Mouse (Mus musculus) midbrain, embryonic 10.5 days (tissue): ENCODE results near the gene Mrpl44. TPM values are rescaled to one million over a fixed set of nuclear protein-coding genes. Genes with fewer than 3 reads are reported as not detected.

Source experiments
- DNase-seq: peaks from one replicate; pipeline ENCODE4 v3.0.0-alpha.2; 2017; ENCODE audit warnings: low spot score
- H3K27ac ChIP-seq: fragments of 300-500 bp; sonication (generic); replicated peaks from 2 replicates; pipeline ENCODE4 v1.5.1; 2016; ENCODE audit warnings: mild to moderate bottlenecking
- H3K27me3 ChIP-seq: fragments of 300-500 bp; sonication (generic); 2 replicates; pipeline ENCODE4 v1.6.1; 2016; ENCODE audit warnings: low read depth, mild to moderate bottlenecking; ENCODE audit not compliant: poor library complexity, severe bottlenecking
- H3K36me3 ChIP-seq: fragments of 300-500 bp; sonication (generic); 2 replicates; pipeline ENCODE4 v1.6.1; 2016; ENCODE audit warnings: mild to moderate bottlenecking, moderate library complexity
- H3K4me1 ChIP-seq: fragments of 300-500 bp; sonication (generic); 2 replicates; pipeline ENCODE4 v1.6.1; 2016
- H3K4me3 ChIP-seq: fragments of 300-500 bp; sonication (generic); 2 replicates; pipeline ENCODE4 v1.5.1; 2016; ENCODE audit warnings: mild to moderate bottlenecking, moderate library complexity
- H3K9me3 ChIP-seq: fragments of 300-500 bp; sonication (generic); replicated peaks from 2 replicates; pipeline ENCODE4 v1.6.1; 2016; ENCODE audit warnings: mild to moderate bottlenecking
- WGBS: fragments of 180-500 bp; shearing (Covaris S2); methylation state at CpG from one replicate; pipeline ENCODE4 v1.1.7; 2016; 5-methylcytosine and 5-hydroxymethylcytosine counted together
- polyA plus RNA-seq: library from polyadenylated mRNA; unstranded; fragments of >200 nt; fragmentation: Nextera tagmentation; extraction: Ambion mirVana; gene quantifications from 2 replicates; pipeline ENCODE4 v1.2.1, GENCODE M21; 2016

Gene Mrpl44
- polyA plus RNA-seq, 1 experiment from 2014 or later, result 65.5 TPM

- 59% methylated on average over 1 of the region's 1 CpGs for WGBS
- DNase-seq, result no peak
- H3K36me3 ChIP-seq, result no peaks in the 10 kb centered on the region
- no peaks in the 10 kb centered on the region for H3K9me3 ChIP-seq
- H3K27ac ChIP-seq, result no peak overlapping the region
- H3K4me1 ChIP-seq, result no peaks in the 10 kb centered on the region
- no peak overlapping the region for H3K4me3 ChIP-seq
- no peaks in the 10 kb centered on the region for H3K27me3 ChIP-seq
Measured at GRCm38 (mm10) chr1:79768231-79768630, 7.6 kb upstream of the Mrpl44 start.

DNA sequence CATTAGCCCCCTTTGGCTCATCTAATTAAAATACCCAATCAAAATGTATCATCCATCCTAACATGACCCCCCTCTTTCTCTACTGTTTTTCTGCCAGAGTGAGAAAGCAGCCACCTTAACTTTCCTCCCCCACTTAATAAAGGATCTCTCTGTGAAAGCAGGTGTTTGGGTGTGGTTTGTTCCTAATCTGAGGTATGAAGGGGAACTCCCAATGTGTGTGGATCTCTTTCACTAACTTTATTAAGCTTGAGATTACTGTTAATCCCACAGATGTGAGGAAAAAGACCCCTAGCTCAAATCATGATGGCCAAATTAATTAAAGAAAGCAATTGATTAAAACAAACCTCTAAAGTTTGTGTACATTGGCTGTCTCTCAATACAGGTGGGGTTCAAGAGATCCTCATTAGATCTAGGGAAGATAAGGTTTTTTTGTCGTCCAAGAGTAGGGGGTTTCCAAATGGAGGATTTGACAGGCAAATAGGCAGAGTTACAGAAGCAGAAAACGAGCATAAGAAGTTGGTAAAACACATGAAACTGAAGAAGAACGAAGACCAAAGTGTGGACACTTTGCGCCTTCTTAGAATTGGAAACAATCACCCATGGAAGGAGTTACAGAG lies 1.5 kb upstream of the Mrpl44 start:
- H3K9me3 ChIP-seq, result no peaks in the 10 kb centered on the region
- no peak overlapping the region for H3K27ac ChIP-seq
- no peak for DNase-seq
- 83% methylated on average over 4 of the region's 4 CpGs for WGBS
- H3K4me1 ChIP-seq, result peaks cover 7% of the 10 kb centered on the region
- peaks cover 17% of the 10 kb centered on the region for H3K36me3 ChIP-seq
- H3K27me3 ChIP-seq, result no peaks in the 10 kb centered on the region
- H3K4me3 ChIP-seq, result no peak overlapping the region

GRCm38 (mm10) chr1:79778011-79778410 lies 2.2 kb downstream of the Mrpl44 start:
- Histone ChIP-seq H3K36me3 (peaks cover 54% of the 10 kb centered on the region), H3K4me3 (no peak overlapping the region), H3K27ac (no peak overlapping the region), H3K9me3 (no peaks in the 10 kb centered on the region), H3K27me3 (no peaks in the 10 kb centered on the region), H3K4me1 (peaks cover 7% of the 10 kb centered on the region)
- no peak for DNase-seq
- 93% methylated on average over 11 of the region's 11 CpGs for WGBS

DNA sequence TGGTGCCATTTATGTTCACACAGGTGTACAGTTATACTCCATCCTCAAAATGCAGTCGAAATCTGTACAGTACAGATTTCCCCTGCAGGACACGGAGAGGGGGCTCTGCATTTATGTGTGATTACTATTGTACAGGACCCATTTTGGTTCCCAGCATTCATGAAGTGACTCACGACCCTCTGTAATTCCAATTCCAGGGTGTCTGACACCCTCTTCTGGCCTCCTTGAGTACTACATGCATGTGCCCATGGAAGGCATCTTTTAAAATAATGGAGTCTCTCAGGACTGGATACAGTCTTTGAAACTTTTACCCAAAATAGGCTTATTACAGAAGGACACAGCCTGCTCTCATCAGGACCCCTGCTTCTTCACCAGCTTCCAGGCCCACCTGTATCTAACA lies 6.6 kb downstream of the Mrpl44 start:
- WGBS, result 81% methylated on average over 3 of the region's 3 CpGs
- Histone ChIP-seq H3K9me3 (no peaks in the 10 kb centered on the region), H3K27ac (no peak overlapping the region), H3K4me3 (no peak overlapping the region), H3K4me1 (no peaks in the 10 kb centered on the region), H3K36me3 (peaks cover 60% of the 10 kb centered on the region), H3K27me3 (no peaks in the 10 kb centered on the region)
- DNase-seq, result no peak

- DNase-seq, result no peak
- Histone ChIP-seq H3K36me3 (peaks cover 22% of the 10 kb centered on the region), H3K27ac (no peak overlapping the region), H3K27me3 (no peaks in the 10 kb centered on the region), H3K4me1 (no peaks in the 10 kb centered on the region), H3K9me3 (no peaks in the 10 kb centered on the region), H3K4me3 (no peak overlapping the region)
- 75% methylated on average over 7 of the region's 7 CpGs for WGBS
Measured at GRCm38 (mm10) chr1:79786267-79786927, 10.6 kb downstream of the Mrpl44 start.

DNA sequence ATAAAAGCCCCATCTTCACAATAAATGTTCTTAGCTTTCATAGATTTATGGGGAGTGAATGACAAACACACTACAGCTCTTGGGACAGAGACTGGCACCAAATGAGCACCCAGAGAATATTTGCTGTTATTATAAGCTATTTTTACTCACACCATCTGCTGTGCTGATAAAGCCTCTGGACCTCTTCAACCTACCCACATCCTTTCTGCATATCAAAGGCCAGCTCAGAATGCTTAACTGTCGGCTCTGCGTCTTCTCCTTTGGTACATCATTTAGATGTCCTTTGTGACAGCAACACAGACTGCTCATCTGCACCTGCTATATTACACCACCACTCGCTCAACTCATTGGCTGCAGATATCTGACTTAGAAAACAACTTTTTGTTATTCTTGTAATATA lies 21.3 kb downstream of the Mrpl44 start:
- no peak for DNase-seq
- Histone ChIP-seq H3K4me3 (no peak overlapping the region), H3K36me3 (0 out of 2 replicates have a peak, but pooled peaks cover 7% of the 10 kb centered on the region), H3K27me3 (no peaks in the 10 kb centered on the region), H3K27ac (no peak overlapping the region), H3K4me1 (no peaks in the 10 kb centered on the region), H3K9me3 (no peaks in the 10 kb centered on the region)
- 96% methylated on average over 3 of the region's 3 CpGs for WGBS

DNA sequence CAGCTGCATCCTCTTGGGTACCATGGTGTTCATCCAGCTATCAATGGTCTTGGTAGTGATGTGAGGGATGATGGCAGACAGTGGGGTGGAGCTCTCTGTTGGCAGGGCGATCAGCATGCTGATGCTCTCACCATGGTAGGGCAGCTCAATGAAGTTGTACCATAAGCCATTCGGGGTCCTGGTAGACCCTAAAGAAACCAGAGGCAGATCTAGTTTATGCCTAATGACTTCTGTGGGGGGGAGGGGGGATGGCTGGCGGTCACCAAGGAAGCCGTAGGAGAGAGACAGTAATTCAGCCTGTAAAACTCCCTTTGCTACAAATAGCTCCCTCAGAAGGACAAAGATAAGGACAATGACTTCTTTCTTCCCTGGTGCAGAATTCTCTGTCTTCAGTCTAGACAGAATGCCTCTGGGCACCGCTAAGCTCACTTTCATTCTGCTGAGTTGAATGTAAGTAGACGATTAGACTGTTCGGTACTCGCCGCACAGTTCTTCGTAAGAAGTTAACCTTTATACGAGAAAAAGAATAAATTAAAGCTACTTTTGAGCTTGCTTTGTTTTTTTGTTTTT lies 27.1 kb downstream of the Mrpl44 start:
- H3K27ac ChIP-seq, result no peak overlapping the region
- H3K27me3 ChIP-seq, result no peaks in the 10 kb centered on the region
- 85% methylated on average over 11 of the region's 11 CpGs for WGBS
- DNase-seq, result no peak
- no peaks in the 10 kb centered on the region for H3K4me1 ChIP-seq
- no peak overlapping the region for H3K4me3 ChIP-seq
- H3K36me3 ChIP-seq, result 0 out of 2 replicates have a peak, but pooled peaks cover 11% of the 10 kb centered on the region
- no peaks in the 10 kb centered on the region for H3K9me3 ChIP-seq

DNA sequence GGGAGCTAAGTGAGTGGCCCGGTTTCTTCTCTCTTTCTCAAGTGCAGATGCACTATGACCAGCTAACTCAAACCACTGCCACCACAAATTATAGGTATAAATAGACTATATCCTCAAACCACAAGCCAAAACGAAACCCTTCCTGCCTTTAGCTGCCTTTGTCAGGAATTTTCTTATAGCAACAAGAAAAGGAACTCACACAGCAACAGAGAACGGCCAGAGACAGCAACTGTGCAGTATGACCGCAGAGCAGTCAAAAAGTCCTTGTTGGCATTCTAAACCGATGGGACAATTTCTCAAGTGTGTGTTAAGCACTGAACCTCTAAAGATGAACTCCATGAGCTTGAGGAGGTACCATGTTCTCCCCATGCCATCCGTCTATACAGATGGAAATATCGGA lies 27.8 kb downstream of the Mrpl44 start:
- DNase-seq, result no peak
- 94% methylated on average over 7 of the region's 7 CpGs for whole genome bisulfite sequencing

GRCm38 (mm10) chr1:79806865-79807264 lies 31.0 kb downstream of the Mrpl44 start:
- no peak overlapping the region for H3K4me3 ChIP-seq
- no peaks in the 10 kb centered on the region for H3K27me3 ChIP-seq
- DNase-seq, result no peak
- WGBS, result 92% methylated on average over 5 of the region's 5 CpGs
- H3K27ac ChIP-seq, result no peak overlapping the region
- no peaks in the 10 kb centered on the region for H3K4me1 ChIP-seq
- H3K9me3 ChIP-seq, result no peaks in the 10 kb centered on the region
- 0 out of 2 replicates have a peak, but pooled peaks cover 4% of the 10 kb centered on the region for H3K36me3 ChIP-seq

More for the DNA sequence above, 27.8 kb downstream of the Mrpl44 start:
- no peak overlapping the region for H3K27ac ChIP-seq
- no peaks in the 10 kb centered on the region for H3K9me3 ChIP-seq
- H3K4me1 ChIP-seq, result no peaks in the 10 kb centered on the region
- H3K4me3 ChIP-seq, result no peak overlapping the region
- 0 out of 2 replicates have a peak, but pooled peaks cover 11% of the 10 kb centered on the region for H3K36me3 ChIP-seq
- H3K27me3 ChIP-seq, result no peaks in the 10 kb centered on the region

DNA sequence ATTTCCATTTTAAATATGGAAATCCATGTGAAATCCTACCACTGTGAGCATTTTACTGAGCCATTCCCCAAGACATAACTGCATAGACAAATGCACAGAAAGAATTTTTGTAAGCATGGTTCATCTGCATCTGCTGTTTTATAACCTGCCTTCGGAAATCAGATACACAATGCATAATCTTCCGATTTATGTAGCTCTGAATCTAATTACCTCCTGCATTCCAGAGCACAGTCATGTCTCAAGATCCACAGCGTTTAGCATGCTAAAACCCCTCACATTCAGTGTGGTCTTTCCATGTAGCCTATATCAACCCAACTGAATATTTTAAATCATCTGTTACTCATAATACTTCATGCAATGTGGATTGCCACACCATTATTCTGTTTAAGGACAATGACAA lies 33.6 kb downstream of the Mrpl44 start:
- Histone ChIP-seq H3K27ac (no peak overlapping the region), H3K9me3 (no peaks in the 10 kb centered on the region), H3K36me3 (no peaks in the 10 kb centered on the region), H3K27me3 (no peaks in the 10 kb centered on the region), H3K4me3 (no peak overlapping the region), H3K4me1 (no peaks in the 10 kb centered on the region)
- 91% methylated on average over 3 of the region's 3 CpGs for WGBS
- DNase-seq, result no peak

GRCm38 (mm10) chr1:79815446-79815845 lies 39.6 kb downstream of the Mrpl44 start:
- DNase-seq, result no peak
- no peak overlapping the region for H3K27ac ChIP-seq
- no peaks in the 10 kb centered on the region for H3K9me3 ChIP-seq
- no peak overlapping the region for H3K4me3 ChIP-seq
- no peaks in the 10 kb centered on the region for H3K27me3 ChIP-seq
- 89% methylated on average over 3 of the region's 3 CpGs for WGBS
- no peaks in the 10 kb centered on the region; the same call in 1 of the 2 replicates for H3K36me3 ChIP-seq
- H3K4me1 ChIP-seq, result no peaks in the 10 kb centered on the region

DNA sequence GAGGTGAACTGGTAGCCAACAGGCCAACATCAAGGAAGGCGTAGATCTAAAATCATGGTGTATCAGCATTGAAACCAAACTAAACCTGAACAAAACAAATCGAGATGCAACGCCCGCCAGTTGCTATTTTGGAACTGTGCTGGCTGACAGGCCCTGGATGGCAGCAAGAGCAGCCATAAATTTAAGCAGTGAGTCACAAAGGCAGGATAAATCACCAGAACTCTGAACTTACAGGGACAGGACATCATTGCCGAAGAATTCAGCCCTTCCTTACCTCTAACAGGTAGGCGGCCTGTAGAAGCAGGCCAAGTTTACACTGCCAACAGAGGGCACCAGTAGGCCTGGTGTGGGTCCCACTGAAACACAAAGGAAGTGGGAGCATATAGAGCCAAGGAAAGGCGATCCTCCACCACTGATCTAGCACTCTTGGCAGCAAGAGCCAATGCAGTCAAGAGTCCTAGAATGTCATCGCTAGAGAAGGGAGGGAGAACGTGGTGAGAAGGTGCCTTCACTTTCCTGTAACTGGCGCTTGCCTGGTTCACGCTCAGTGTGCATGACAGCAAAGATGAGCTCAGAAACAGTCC lies 43.6 kb downstream of the Mrpl44 start:
- no peaks in the 10 kb centered on the region for H3K9me3 ChIP-seq
- no peaks in the 10 kb centered on the region for H3K4me1 ChIP-seq
- no peak overlapping the region for H3K4me3 ChIP-seq
- WGBS, result 92% methylated on average over 11 of the region's 11 CpGs
- H3K36me3 ChIP-seq, result peaks cover 7% of the 10 kb centered on the region
- no peaks in the 10 kb centered on the region for H3K27me3 ChIP-seq
- DNase-seq, result no peak
- no peak overlapping the region for H3K27ac ChIP-seq
